Mouse (Mus musculus) stomach, embryonic 16.5 days (tissue): ENCODE measurements at regions not wholly inside any gene's neighbourhood (a gene's known extent, or its start where the extent isn't known, plus 50 kb on each side); places are given as distances from the start of the nearest gene placed in this dataset.
A peak's percentile ranks its signal among the peaks of the same experiment; 100 is the strongest.

Experiments
- ATAC-seq: fragments of 200-750 bp; cut with Nextera tagmentation; 2 replicates; pipeline ENCODE4 v1.8.0; 2017; ENCODE audit warnings: moderate number of reproducible peaks, moderate TSS enrichment; ENCODE audit not compliant: insufficient read depth, low FRiP score
- H3K27ac ChIP-seq: fragments of 300-500 bp; sonication (generic); 2 replicates; pipeline ENCODE4 v1.5.1; 2014; ENCODE audit warnings: low read length
- H3K27me3 ChIP-seq: fragments of 300-500 bp; sonication (generic); 2 replicates; pipeline ENCODE4 v1.6.1; 2014; ENCODE audit warnings: low read length, control low read depth, mixed read lengths; ENCODE audit not compliant: control insufficient read depth, insufficient read depth
- H3K36me3 ChIP-seq: fragments of 300-500 bp; sonication (generic); 2 replicates; pipeline ENCODE4 v1.6.1; 2014; ENCODE audit warnings: low read length; ENCODE audit not compliant: control insufficient read depth, insufficient read depth
- H3K4me1 ChIP-seq: fragments of 300-500 bp; sonication (generic); 2 replicates; pipeline ENCODE4 v1.6.1; 2014; ENCODE audit warnings: low read length, control low read depth, mixed read lengths; ENCODE audit not compliant: control insufficient read depth, insufficient read depth
- H3K4me2 ChIP-seq: fragments of 300-500 bp; sonication (generic); 2 replicates; pipeline ENCODE4 v1.6.1; 2014; ENCODE audit warnings: low read depth, low read length, mixed read lengths
- H3K4me3 ChIP-seq: fragments of 300-500 bp; sonication (generic); replicated peaks from 2 replicates; pipeline ENCODE4 v1.5.1; 2014; ENCODE audit warnings: mild to moderate bottlenecking, low read length
- H3K9ac ChIP-seq: fragments of 300-500 bp; sonication (generic); 2 replicates; pipeline ENCODE4 v1.6.1; 2014; ENCODE audit warnings: low read length
- H3K9me3 ChIP-seq: fragments of 300-500 bp; sonication (generic); replicated peaks from 2 replicates; pipeline ENCODE4 v1.6.1; 2016; ENCODE audit warnings: low read length, control low read depth; ENCODE audit not compliant: control insufficient read depth
- WGBS: fragments of 180-500 bp; shearing (Covaris S2); extraction: QIAGEN DNeasy Blood & Tissue Kit; methylation state at CpG from one replicate; pipeline ENCODE4 v1.1.7; 2014; 5-methylcytosine and 5-hydroxymethylcytosine counted together

DNA sequence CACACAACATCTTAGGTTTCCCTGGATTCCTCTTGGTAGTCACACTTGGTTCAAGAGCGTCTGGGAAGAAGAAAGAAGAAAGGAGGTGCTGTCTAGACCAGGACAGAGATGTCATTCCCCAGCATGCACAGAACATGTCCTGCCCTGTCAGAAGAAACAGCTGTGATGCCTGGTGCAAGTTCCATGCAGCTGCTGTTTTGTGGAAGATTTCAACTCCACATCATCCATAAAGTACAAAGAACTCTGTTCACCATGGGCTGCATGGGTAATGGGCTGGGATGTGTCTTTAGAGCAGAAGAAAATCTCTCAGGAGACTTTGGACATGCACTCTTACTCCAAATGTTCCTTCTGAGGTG is 262.8 kb downstream of the Gm11361 start:
- WGBS: 45% methylated on average over 1 of the region's 1 CpGs
- H3K9me3 ChIP-seq: no peaks in the 10 kb centered on the region
- H3K4me3 ChIP-seq: no peak overlapping the region
- H3K27me3 ChIP-seq: no peaks in the 10 kb centered on the region
- H3K4me1 ChIP-seq: no peaks in the 10 kb centered on the region
- no peaks in the 10 kb centered on the region for H3K36me3 ChIP-seq
- no peak overlapping the region for H3K4me2 ChIP-seq
- ATAC-seq: no peak
- no peak overlapping the region for H3K9ac ChIP-seq
- H3K27ac ChIP-seq: no peak overlapping the region

DNA sequence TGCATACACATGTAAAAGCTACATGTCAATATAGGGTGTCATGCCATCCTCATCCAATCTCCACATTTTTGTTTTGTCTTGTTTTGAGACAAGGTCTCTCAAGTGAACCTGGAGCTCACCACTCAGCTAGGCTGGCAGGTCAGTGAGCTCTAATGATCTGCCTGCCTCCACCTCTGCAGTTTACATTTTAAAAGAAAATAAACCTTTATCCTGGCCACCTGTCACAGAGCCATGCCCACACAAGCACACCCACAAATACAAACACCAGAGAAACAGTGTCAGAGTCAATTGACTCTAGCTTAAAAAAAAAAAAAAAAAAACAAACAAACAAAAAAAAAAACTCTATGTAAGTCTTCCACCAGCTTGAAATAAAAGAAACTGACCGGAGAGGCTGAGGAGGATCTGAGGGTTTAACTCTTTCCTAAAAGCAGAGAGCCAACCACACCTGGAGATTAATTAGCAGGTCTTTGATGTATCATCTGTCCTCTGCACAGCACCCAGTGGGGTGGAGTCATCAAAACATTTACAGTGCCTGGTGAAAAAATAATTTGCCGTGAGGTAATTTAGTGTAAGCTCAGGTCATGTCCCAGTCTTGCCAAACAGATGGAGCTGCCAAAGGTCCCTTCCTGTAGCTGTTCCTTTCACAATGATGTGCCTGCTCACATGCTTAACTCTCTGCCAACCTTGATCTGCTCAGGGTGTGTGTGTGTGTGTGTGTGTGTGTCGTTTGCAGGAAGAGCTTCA is 262.2 kb downstream of the Gm11361 start:
- WGBS: 44% methylated on average over 3 of the region's 3 CpGs

DNA sequence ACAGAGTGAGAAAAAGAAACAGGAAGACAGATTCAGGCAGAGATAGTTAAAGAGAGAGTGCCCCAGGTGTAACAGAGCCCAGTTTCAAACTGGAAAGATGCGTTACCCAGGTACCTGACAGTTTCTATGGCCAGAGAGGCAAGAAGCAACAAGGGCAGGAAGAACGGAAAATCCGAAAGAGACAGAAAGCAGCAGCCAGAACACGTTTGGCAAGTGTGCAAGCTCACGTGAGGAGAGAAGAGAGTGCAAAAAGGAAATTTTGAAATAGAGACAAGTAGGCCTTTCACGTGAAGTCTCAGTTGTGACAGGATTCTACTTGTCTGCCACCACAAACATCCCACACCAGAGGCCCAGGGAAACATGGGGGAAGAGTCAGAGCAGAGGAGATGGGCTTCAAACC is 259.8 kb downstream of the Gm11361 start:
- no peaks in the 10 kb centered on the region for H3K4me1 ChIP-seq
- H3K9me3 ChIP-seq: no peaks in the 10 kb centered on the region
- no peaks in the 10 kb centered on the region for H3K27me3 ChIP-seq
- WGBS: 53% methylated on average over 6 of the region's 6 CpGs
- no peak overlapping the region for H3K27ac ChIP-seq
- no peak overlapping the region for H3K4me3 ChIP-seq
- no peak overlapping the region for H3K4me2 ChIP-seq
- no peak overlapping the region for H3K9ac ChIP-seq
- no peaks in the 10 kb centered on the region for H3K36me3 ChIP-seq
- no peak for ATAC-seq

More for the DNA sequence above, 262.2 kb downstream of the Gm11361 start:
- Histone ChIP-seq H3K4me3 (no peak overlapping the region), H3K36me3 (no peaks in the 10 kb centered on the region), H3K4me1 (no peaks in the 10 kb centered on the region), H3K27me3 (no peaks in the 10 kb centered on the region), H3K9me3 (no peaks in the 10 kb centered on the region), H3K27ac (no peak overlapping the region), H3K4me2 (no peak overlapping the region), H3K9ac (no peak overlapping the region)
- no peak for ATAC-seq

DNA sequence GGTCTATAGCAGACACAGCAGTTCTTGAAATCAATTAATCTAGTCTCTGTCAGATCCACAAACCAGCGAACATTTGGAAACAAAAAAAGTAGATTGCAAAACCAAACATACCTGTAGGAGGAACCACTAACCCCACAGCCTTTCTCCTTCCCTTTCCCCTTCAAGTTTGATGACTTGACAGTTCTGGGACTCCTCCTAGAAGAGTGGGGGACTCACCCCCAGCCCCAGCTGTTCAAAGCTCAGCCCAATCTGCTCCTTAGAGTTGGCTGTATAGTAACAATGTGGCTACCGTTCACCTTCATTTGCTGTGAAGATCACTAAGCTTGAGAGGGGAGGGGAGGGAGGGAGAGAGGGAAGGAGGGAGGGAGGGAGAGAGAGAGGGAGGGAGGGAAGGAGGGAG is 259.3 kb downstream of the Gm11361 start:
- no peaks in the 10 kb centered on the region for H3K36me3 ChIP-seq
- no peaks in the 10 kb centered on the region for H3K9me3 ChIP-seq
- 36% methylated on average over 2 of the region's 2 CpGs for WGBS
- H3K4me2 ChIP-seq: no peak overlapping the region
- ATAC-seq: no peak
- no peak overlapping the region for H3K4me3 ChIP-seq
- no peak overlapping the region for H3K27ac ChIP-seq
- H3K9ac ChIP-seq: no peak overlapping the region
- no peaks in the 10 kb centered on the region for H3K27me3 ChIP-seq
- no peaks in the 10 kb centered on the region for H3K4me1 ChIP-seq

DNA sequence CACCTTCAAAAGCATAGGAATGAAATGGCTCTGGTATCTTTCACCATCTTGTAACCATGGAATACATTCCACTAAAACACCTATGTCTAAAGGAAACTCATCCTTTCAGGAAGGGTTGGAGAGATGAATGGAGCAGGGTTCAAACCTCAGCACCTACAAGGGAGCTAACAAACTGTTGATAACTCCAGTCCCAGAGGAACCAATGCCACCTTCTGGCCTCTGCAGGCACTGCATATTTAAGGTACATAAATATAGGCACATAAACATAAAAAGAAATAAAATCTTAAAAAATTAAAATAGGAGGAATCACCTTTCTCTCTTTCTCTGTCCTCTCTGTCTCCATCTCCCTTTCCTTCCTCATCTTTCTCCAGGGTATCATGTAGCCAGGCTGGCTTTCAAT is 256.9 kb downstream of the Gm11361 start:
- no peak overlapping the region for H3K9ac ChIP-seq
- no peaks in the 10 kb centered on the region for H3K4me1 ChIP-seq
- H3K36me3 ChIP-seq: no peaks in the 10 kb centered on the region
- H3K4me3 ChIP-seq: no peak overlapping the region
- H3K27ac ChIP-seq: no peak overlapping the region
- no peak for ATAC-seq
- H3K27me3 ChIP-seq: no peaks in the 10 kb centered on the region
- no peak overlapping the region for H3K4me2 ChIP-seq
- no peaks in the 10 kb centered on the region for H3K9me3 ChIP-seq

DNA sequence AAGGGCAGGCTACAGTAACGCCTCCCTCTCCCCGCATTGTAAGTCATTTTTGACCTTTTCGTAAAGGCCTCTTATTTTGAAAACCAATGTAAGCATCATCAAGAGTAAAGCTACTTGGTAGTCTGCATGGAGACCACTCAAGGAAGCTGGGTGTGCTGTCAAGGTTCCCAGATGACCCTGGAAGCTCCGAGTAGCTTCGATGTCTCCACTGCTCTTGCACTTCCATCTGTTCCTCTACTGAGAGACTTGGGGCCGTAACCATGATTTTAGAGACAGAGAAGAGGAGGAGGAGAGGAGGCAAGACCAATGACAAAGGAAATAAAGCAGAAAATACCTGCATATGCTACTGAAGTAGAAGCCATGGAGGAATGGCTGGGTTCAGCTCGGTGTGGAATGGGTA is 256.0 kb downstream of the Gm11361 start:
- no peaks in the 10 kb centered on the region for H3K27me3 ChIP-seq
- no peaks in the 10 kb centered on the region for H3K36me3 ChIP-seq
- H3K9ac ChIP-seq: no peak overlapping the region
- H3K9me3 ChIP-seq: no peaks in the 10 kb centered on the region
- no peak overlapping the region for H3K4me2 ChIP-seq
- ATAC-seq: no peak
- H3K4me3 ChIP-seq: no peak overlapping the region
- 89% methylated on average over 7 of the region's 7 CpGs for WGBS
- no peaks in the 10 kb centered on the region for H3K4me1 ChIP-seq
- no peak overlapping the region for H3K27ac ChIP-seq

DNA sequence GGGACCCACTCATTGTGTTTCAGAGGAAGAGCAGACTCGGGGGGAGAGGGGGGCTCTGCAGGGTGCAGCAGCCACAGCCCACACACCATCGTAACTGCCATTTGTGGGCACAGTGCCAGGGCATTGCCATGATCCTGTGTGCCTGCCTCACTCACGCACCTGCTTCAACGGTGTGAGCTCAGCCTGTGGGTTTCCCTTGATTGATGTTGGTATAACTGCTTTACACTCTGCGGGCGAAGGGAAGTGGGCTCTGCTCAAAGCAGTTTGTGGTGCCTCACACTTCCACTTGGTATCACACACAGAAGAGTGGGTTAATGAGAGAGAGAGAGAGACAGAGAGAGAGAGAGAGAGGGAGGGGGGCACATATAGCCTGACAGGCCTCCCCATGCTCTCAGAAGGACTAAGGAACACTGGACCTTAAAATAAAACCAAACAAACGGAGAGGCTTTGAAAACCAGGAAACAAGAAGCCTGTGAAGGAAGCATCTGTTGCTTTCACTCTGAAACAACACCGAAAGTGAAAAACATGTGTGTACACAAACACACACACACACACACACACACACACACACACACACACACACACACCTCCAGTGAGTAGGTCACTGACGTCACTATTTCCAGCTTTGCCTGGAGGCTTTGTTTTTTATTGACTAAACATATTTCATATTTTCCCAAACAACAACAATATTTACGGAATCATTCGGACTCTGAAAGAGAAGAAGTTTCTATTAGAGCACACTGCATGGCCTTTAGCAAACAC is 255.4 kb downstream of the Gm11361 start:
- Histone ChIP-seq H3K27me3 (no peaks in the 10 kb centered on the region), H3K4me1 (no peaks in the 10 kb centered on the region), H3K4me3 (no peak overlapping the region), H3K4me2 (no peak overlapping the region), H3K36me3 (no peaks in the 10 kb centered on the region), H3K9me3 (no peaks in the 10 kb centered on the region), H3K9ac (no peak overlapping the region; the same call in 1 of the 2 replicates), H3K27ac (no peak overlapping the region)
- 60% methylated on average over 11 of the region's 11 CpGs for WGBS
- no peak for ATAC-seq

DNA sequence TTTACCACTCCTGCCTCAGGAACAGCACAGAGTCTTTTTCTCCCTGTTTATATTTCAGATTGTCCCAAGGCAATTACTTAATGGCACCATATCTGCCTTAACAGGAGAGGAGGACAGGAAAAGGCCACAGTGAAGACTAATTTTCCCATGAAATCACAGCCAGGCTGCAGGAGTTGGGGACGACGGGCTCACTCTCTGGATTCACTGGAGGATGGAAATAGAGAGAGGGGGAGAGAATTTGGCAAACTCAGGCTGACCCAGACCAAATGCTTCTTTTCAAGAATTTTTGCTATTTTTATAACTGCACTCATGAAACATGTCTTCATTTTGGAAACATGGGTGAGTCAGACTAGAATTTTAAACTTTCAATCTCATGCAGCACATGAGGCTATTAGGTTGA is 250.9 kb downstream of the Gm11361 start:
- Histone ChIP-seq H3K4me1 (peaks cover 4% of the 10 kb centered on the region), H3K27me3 (no peaks in the 10 kb centered on the region), H3K4me2 (peak overlapping the region; percentile 23), H3K27ac (peak overlapping the region; percentile 84), H3K9me3 (no peaks in the 10 kb centered on the region), H3K4me3 (no peak overlapping the region), H3K9ac (no peak overlapping the region), H3K36me3 (no peaks in the 10 kb centered on the region)
- peak; percentile 21; the same call in 1 of the 2 replicates for ATAC-seq
- WGBS: 16% methylated on average over 2 of the region's 2 CpGs

DNA sequence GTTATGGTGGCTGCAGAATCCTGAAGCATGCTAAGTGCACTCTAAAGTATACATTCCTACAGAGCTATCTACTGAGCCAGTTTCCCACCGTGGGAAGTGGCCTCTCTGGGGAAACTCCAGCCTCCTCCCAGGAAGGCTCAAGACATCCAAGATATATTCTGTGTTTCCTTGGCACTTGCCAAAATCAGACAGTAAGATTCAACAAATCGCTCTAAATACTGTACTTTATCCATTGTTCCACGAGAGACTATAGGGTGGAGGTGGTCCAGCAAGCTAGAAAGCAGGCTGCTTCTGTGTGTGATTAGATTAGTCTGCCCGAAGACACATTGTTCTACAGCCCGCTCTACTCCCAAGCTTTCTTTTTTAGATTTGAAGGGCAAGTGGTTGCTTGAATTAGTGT is 250.5 kb downstream of the Gm11361 start:
- ATAC-seq: peak; percentile 61
- no peaks in the 10 kb centered on the region for H3K27me3 ChIP-seq
- H3K4me3 ChIP-seq: no peak overlapping the region
- 25% methylated on average over 5 of the region's 5 CpGs for WGBS
- H3K4me1 ChIP-seq: peaks cover 4% of the 10 kb centered on the region
- no peaks in the 10 kb centered on the region for H3K9me3 ChIP-seq
- H3K4me2 ChIP-seq: peak overlapping the region; percentile 23
- no peak overlapping the region for H3K9ac ChIP-seq
- peak overlapping the region; percentile 84 for H3K27ac ChIP-seq
- no peaks in the 10 kb centered on the region for H3K36me3 ChIP-seq
